Mouse (Mus musculus): ENCODE results near the gene Glul. TPM values are rescaled to one million over a fixed set of nuclear protein-coding genes. Genes with fewer than 3 reads are reported as not detected.

Glul gene
- total and polyA plus RNA-seq, 3 experiments: 54.0 to 151 (median 151) TPM

DNA sequence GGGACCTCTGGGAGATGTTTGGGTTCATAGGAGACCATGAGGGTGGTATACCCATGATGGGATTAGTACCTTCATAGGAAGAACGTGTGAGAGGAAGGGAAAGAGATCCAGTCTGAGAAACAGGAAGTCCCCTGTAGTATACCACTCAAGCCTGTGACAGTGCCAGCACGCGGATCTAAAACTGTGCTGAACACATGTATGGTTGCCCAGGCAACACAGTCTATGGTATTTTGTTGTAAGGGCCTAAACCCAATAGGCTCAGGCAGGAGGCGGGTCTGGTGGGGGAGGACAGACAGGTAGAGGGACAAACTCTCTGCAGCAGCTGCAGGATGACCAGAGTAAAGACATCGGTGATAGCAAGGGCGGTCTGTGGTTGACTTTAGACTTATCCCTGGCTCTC is 54.1 kb downstream of the Glul start:
- ATAC-seq (ENCODE audit: extremely low read depth, insufficient number of reproducible peaks, low FRiP score, poor library complexity, severe bottlenecking) (no peak), DNase-seq (ENCODE audit: low spot score) (no peak)
- TF ChIP-seq TAL1 (conservative IDR thresholded peaks at IDR 0.05; ENCODE audit: low read depth, low read length): no peak
- no peak for TF ChIP-seq GATA2 (IDR thresholded peaks at IDR 0.05; ENCODE audit: borderline replicate concordance, low read depth, low read length)
- no peak for TF ChIP-seq GATA1 (IDR thresholded peaks at IDR 0.05; ENCODE audit: borderline replicate concordance, low read length)
- TF ChIP-seq POLR2AphosphoS5 (IDR thresholded peaks at IDR 0.05; ENCODE audit: insufficient replicate concordance, low read depth, low read length): no peak
- Histone ChIP-seq H3K36me3 (replicated peaks) (no peaks in the 10 kb centered on the region), H3K27me3 (ENCODE audit: insufficient read depth, low read length) (peaks cover 20% of the 10 kb centered on the region), H3K9me3 (replicated peaks) (no peaks in the 10 kb centered on the region), H3K4me1 (ENCODE audit: insufficient read depth, low read depth, low read length) (no peaks in the 10 kb centered on the region), H3K4me3 (ENCODE audit: low read depth, low read length) (no peak overlapping the region)

DNA sequence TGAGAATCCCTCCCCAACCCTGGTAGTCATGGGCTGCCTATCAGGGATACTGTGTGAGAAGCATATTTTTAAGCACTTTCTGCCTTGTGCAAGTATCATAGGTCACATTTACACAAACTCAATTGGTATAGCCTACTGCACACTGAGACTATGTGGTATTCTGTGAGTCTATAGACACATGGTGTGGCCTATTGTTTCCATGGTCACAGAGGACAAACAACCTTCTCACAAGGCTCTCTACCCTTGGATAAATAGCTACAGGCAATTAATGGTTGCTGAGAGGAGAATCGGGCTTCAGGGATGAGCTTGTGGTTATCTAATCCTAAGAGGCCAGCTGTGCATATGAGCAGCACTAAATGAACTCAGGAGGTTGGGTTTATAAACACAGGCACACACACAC is 58.1 kb downstream of the Glul start:
- H3K4me1 ChIP-seq (ENCODE audit: insufficient read depth, low read depth, low read length): no peaks in the 10 kb centered on the region
- no peak for DNase-seq (ENCODE audit: low spot score)
- H3K36me3 ChIP-seq (replicated peaks): no peaks in the 10 kb centered on the region
- no peak for TF ChIP-seq POLR2AphosphoS5 (IDR thresholded peaks at IDR 0.05; ENCODE audit: insufficient replicate concordance, low read depth, low read length)
- H3K4me3 ChIP-seq (ENCODE audit: low read depth, low read length): no peak overlapping the region
- H3K9me3 ChIP-seq (replicated peaks): no peaks in the 10 kb centered on the region
- ATAC-seq (ENCODE audit: extremely low read depth, insufficient number of reproducible peaks, low FRiP score, poor library complexity, severe bottlenecking): no peak
- H3K27me3 ChIP-seq (ENCODE audit: insufficient read depth, low read length): peaks cover 4% of the 10 kb centered on the region; the same call in 1 of the 2 replicates

Other genes with a start within 250 kb of the Glul start
- not detected in 2 replicates for gene Rgs8, start 246.9 kb upstream of the Glul start, total RNA-seq (2014; fragmentation: Nextera tagmentation)
- gene Rgs8, start 246.9 kb upstream of the Glul start, total RNA-seq (2017): 0.12 and 0.16 TPM in 2 replicates
- gene Rgs8, start 246.9 kb upstream of the Glul start, polyA plus RNA-seq (2012): 0.01 TPM in 1 of 2 replicates, not detected in the other
- gene Rgs16, start 159.6 kb upstream of the Glul start, total RNA-seq (2014; fragmentation: Nextera tagmentation): not detected in 2 replicates
- gene Rgs16, start 159.6 kb upstream of the Glul start, total RNA-seq (2017): not detected in 2 replicates
- gene Rgs16, start 159.6 kb upstream of the Glul start, polyA plus RNA-seq (2012): not detected in 2 replicates
- gene Rnasel, start 150.5 kb upstream of the Glul start, total RNA-seq (2014; fragmentation: Nextera tagmentation): 99.4 and 144 TPM in 2 replicates
- gene Rnasel, start 150.5 kb upstream of the Glul start, total RNA-seq (2017): 113 and 118 TPM in 2 replicates
- gene Rnasel, start 150.5 kb upstream of the Glul start, polyA plus RNA-seq (2012): 4.6 and 4.8 TPM in 2 replicates
- gene Rgsl1, start 55.8 kb upstream of the Glul start, total RNA-seq (2014; fragmentation: Nextera tagmentation): not detected in 2 replicates
- 0.06 and 0.16 TPM in 2 replicates for gene Rgsl1, start 55.8 kb upstream of the Glul start, total RNA-seq (2017)
- not detected in 2 replicates for gene Rgsl1, start 55.8 kb upstream of the Glul start, polyA plus RNA-seq (2012)
- gene Teddm1b, start 25.6 kb upstream of the Glul start, total RNA-seq (2014; fragmentation: Nextera tagmentation): 0.30 TPM in 1 of 2 replicates, not detected in the other
- gene Teddm1b, start 25.6 kb upstream of the Glul start, total RNA-seq (2017): 0.05 TPM in 1 of 2 replicates, not detected in the other
- gene Teddm1b, start 25.6 kb upstream of the Glul start, polyA plus RNA-seq (2012): not detected in 2 replicates
- not detected in 2 replicates for gene Teddm1a, start 8.2 kb upstream of the Glul start, total RNA-seq (2014; fragmentation: Nextera tagmentation)
- 0.16 and 0.35 TPM in 2 replicates for gene Teddm1a, start 8.2 kb upstream of the Glul start, total RNA-seq (2017)
- gene Teddm1a, start 8.2 kb upstream of the Glul start, polyA plus RNA-seq (2012): not detected in 2 replicates
- gene Teddm2, start 284 bp downstream of the Glul start, total RNA-seq (2014; fragmentation: Nextera tagmentation): 0.75 TPM in 1 of 2 replicates, not detected in the other
- gene Teddm2, start 284 bp downstream of the Glul start, total RNA-seq (2017): 0.06 and 0.44 TPM in 2 replicates
- gene Teddm2, start 284 bp downstream of the Glul start, polyA plus RNA-seq (2012): 0.15 and 0.18 TPM in 2 replicates